Mouse (Mus musculus): ENCODE results near the gene Ptms.

Ptms gene

GRCm38 (mm10) chr6:124865766-124866362, 54.0 kb downstream of the Ptms start:
- DNase-seq (ENCODE audit: extremely low spot score, low read depth, low spot score), result no peak
